Mouse (Mus musculus): Measurements from ENCODE around the gene 2810408A11Rik. TPM values are rescaled to one million over a fixed set of nuclear protein-coding genes. Genes with fewer than 3 reads are reported as not detected.

The 2810408A11Rik gene
- polyA plus RNA-seq, 1 experiment, result 3.0 TPM

- H3K79me2 ChIP-seq (ENCODE audit: control insufficient read depth, insufficient read depth), result peaks cover 28% of the 10 kb centered on the region
- no peaks in the 10 kb centered on the region for H3K27me3 ChIP-seq (ENCODE audit: control insufficient read depth, insufficient read depth, insufficient read length)
- no peaks in the 10 kb centered on the region for H3K36me3 ChIP-seq (ENCODE audit: control insufficient read depth, insufficient read depth)
- peak within 1 kb of the TSS; percentile 94 for H3K4me3 ChIP-seq
- peak within 1 kb of the TSS; percentile 93 for H3K4me2 ChIP-seq (ENCODE audit: low read depth)
- TF ChIP-seq TCF12 (IDR thresholded peaks at IDR 0.05; ENCODE audit: insufficient read depth, poor library complexity, severe bottlenecking) (no peak), MAX (IDR thresholded peaks at IDR 0.05; ENCODE audit: low read depth) (no peak), USF1 (IDR thresholded peaks at IDR 0.05; ENCODE audit: low read depth) (no peak), CEBPB (IDR thresholded peaks at IDR 0.05; ENCODE audit: insufficient read depth, poor library complexity, severe bottlenecking) (no peak), TCF3 (IDR thresholded peaks at IDR 0.05; ENCODE audit: insufficient read length, low read depth) (no peak), E2F4 (IDR thresholded peaks at IDR 0.05; ENCODE audit: insufficient read depth) (no peak), MYOD1 (IDR thresholded peaks at IDR 0.05; ENCODE audit: control insufficient read depth in 1 of 3, insufficient read length in 2 of 3, low read depth in 2 of 3) (peak in 1 of 3 experiments; percentile 31), POLR2A (IDR thresholded peaks at IDR 0.05; ENCODE audit: insufficient read length, low read depth) (peak; percentile 95), MYOG (IDR thresholded peaks at IDR 0.05; ENCODE audit: control insufficient read depth in 1 of 3, insufficient read depth in 1 of 3, insufficient read length in 2 of 3, low read depth in 2 of 3) (peak in 1 of 3 experiments; percentile 19), SRF (IDR thresholded peaks at IDR 0.05; ENCODE audit: control insufficient read depth, insufficient read length, low read depth) (no peak), POLR2AphosphoS2 (IDR thresholded peaks at IDR 0.05; ENCODE audit: insufficient read length, low read depth) (peak; percentile 94), REST (IDR thresholded peaks at IDR 0.05; ENCODE audit: insufficient read depth, insufficient read length) (no peak)
- H3ac ChIP-seq (ENCODE audit: control insufficient read depth, insufficient read length), result peak within 1 kb of the TSS; percentile 66
Observed at GRCm38 (mm10) chr11:69880853-69881603, 19.8 kb downstream of the 2810408A11Rik start, which contains the start of gene Kctd11. Gene Kctd11 (minus strand): TSS chr11:69881406.

- Histone ChIP-seq H3K4me2 (ENCODE audit: low read depth) (peak overlapping the region; percentile 91), H3K36me3 (ENCODE audit: control insufficient read depth, insufficient read depth) (no peaks in the 10 kb centered on the region), H3K79me2 (ENCODE audit: control insufficient read depth, insufficient read depth) (peaks cover 28% of the 10 kb centered on the region), H3ac (ENCODE audit: control insufficient read depth, insufficient read length) (peak overlapping the region; percentile 66), H3K27me3 (ENCODE audit: control insufficient read depth, insufficient read depth, insufficient read length) (no peaks in the 10 kb centered on the region), H3K4me3 (peak overlapping the region; percentile 94)
- TF ChIP-seq USF1 (IDR thresholded peaks at IDR 0.05; ENCODE audit: low read depth) (no peak), MYOD1 (IDR thresholded peaks at IDR 0.05; ENCODE audit: control insufficient read depth in 1 of 3, insufficient read length in 2 of 3, low read depth in 2 of 3) (no peak), MYOG (IDR thresholded peaks at IDR 0.05; ENCODE audit: control insufficient read depth in 1 of 3, insufficient read depth in 1 of 3, insufficient read length in 2 of 3, low read depth in 2 of 3) (no peak), CEBPB (IDR thresholded peaks at IDR 0.05; ENCODE audit: insufficient read depth, poor library complexity, severe bottlenecking) (no peak), REST (IDR thresholded peaks at IDR 0.05; ENCODE audit: insufficient read depth, insufficient read length) (no peak), MAX (IDR thresholded peaks at IDR 0.05; ENCODE audit: low read depth) (no peak), TCF12 (IDR thresholded peaks at IDR 0.05; ENCODE audit: insufficient read depth, poor library complexity, severe bottlenecking) (no peak), E2F4 (IDR thresholded peaks at IDR 0.05; ENCODE audit: insufficient read depth) (no peak), POLR2A (IDR thresholded peaks at IDR 0.05; ENCODE audit: insufficient read length, low read depth) (no peak), POLR2AphosphoS2 (IDR thresholded peaks at IDR 0.05; ENCODE audit: insufficient read length, low read depth) (no peak), SRF (IDR thresholded peaks at IDR 0.05; ENCODE audit: control insufficient read depth, insufficient read length, low read depth) (no peak), TCF3 (IDR thresholded peaks at IDR 0.05; ENCODE audit: insufficient read length, low read depth) (no peak)
Observed at GRCm38 (mm10) chr11:69880506-69880852, 20.3 kb downstream of the 2810408A11Rik start.

- peak overlapping the region; percentile 66 for H3ac ChIP-seq (ENCODE audit: control insufficient read depth, insufficient read length)
- H3K36me3 ChIP-seq (ENCODE audit: control insufficient read depth, insufficient read depth), result no peaks in the 10 kb centered on the region
- peaks cover 28% of the 10 kb centered on the region for H3K79me2 ChIP-seq (ENCODE audit: control insufficient read depth, insufficient read depth)
- TF ChIP-seq E2F4 (IDR thresholded peaks at IDR 0.05; ENCODE audit: insufficient read depth) (no peak), MAX (IDR thresholded peaks at IDR 0.05; ENCODE audit: low read depth) (no peak), POLR2AphosphoS2 (IDR thresholded peaks at IDR 0.05; ENCODE audit: insufficient read length, low read depth) (no peak), SRF (IDR thresholded peaks at IDR 0.05; ENCODE audit: control insufficient read depth, insufficient read length, low read depth) (no peak), CEBPB (IDR thresholded peaks at IDR 0.05; ENCODE audit: insufficient read depth, poor library complexity, severe bottlenecking) (no peak), REST (IDR thresholded peaks at IDR 0.05; ENCODE audit: insufficient read depth, insufficient read length) (no peak), TCF12 (IDR thresholded peaks at IDR 0.05; ENCODE audit: insufficient read depth, poor library complexity, severe bottlenecking) (no peak), MYOG (IDR thresholded peaks at IDR 0.05; ENCODE audit: control insufficient read depth in 1 of 3, insufficient read depth in 1 of 3, insufficient read length in 2 of 3, low read depth in 2 of 3) (no peak), TCF3 (IDR thresholded peaks at IDR 0.05; ENCODE audit: insufficient read length, low read depth) (no peak), MYOD1 (IDR thresholded peaks at IDR 0.05; ENCODE audit: control insufficient read depth in 1 of 3, insufficient read length in 2 of 3, low read depth in 2 of 3) (no peak), USF1 (IDR thresholded peaks at IDR 0.05; ENCODE audit: low read depth) (no peak)
- H3K27me3 ChIP-seq (ENCODE audit: control insufficient read depth, insufficient read depth, insufficient read length), result no peaks in the 10 kb centered on the region
- H3K4me3 ChIP-seq, result peak overlapping the region; percentile 94
- H3K4me2 ChIP-seq (ENCODE audit: low read depth), result peak overlapping the region; percentile 91
Observed at GRCm38 (mm10) chr11:69879711-69880110, 21.1 kb downstream of the 2810408A11Rik start.

- Histone ChIP-seq H3K4me3 (peak overlapping the region; percentile 94), H3K4me2 (ENCODE audit: low read depth) (peak overlapping the region; percentile 91), H3K27me3 (ENCODE audit: control insufficient read depth, insufficient read depth, insufficient read length) (no peaks in the 10 kb centered on the region), H3ac (ENCODE audit: control insufficient read depth, insufficient read length) (peak overlapping the region; percentile 66), H3K36me3 (ENCODE audit: control insufficient read depth, insufficient read depth) (no peaks in the 10 kb centered on the region), H3K79me2 (ENCODE audit: control insufficient read depth, insufficient read depth) (peaks cover 28% of the 10 kb centered on the region)
- TF ChIP-seq SRF (IDR thresholded peaks at IDR 0.05; ENCODE audit: control insufficient read depth, insufficient read length, low read depth) (no peak), POLR2AphosphoS2 (IDR thresholded peaks at IDR 0.05; ENCODE audit: insufficient read length, low read depth) (peak; percentile 13)
Observed at GRCm38 (mm10) chr11:69878952-69879351, 21.8 kb downstream of the 2810408A11Rik start.
